Mouse (Mus musculus) midbrain, embryonic 10.5 days (tissue): ENCODE data around the gene Cdk10. TPM values are rescaled to one million over a fixed set of nuclear protein-coding genes. Genes with fewer than 3 reads are reported as not detected.
"Not testable (repeated sequence)": the region's sequence is repeated elsewhere in the genome, so short reads cannot be mapped to it uniquely, and the experiment has no call there.

Experiments
- DNase-seq: peaks from one replicate; pipeline ENCODE4 v3.0.0-alpha.2; 2017; ENCODE audit warnings: low spot score
- H3K27ac ChIP-seq: fragments of 300-500 bp; sonication (generic); replicated peaks from 2 replicates; pipeline ENCODE4 v1.5.1; 2016; ENCODE audit warnings: mild to moderate bottlenecking
- H3K27me3 ChIP-seq: fragments of 300-500 bp; sonication (generic); 2 replicates; pipeline ENCODE4 v1.6.1; 2016; ENCODE audit warnings: low read depth, mild to moderate bottlenecking; ENCODE audit not compliant: poor library complexity, severe bottlenecking
- H3K36me3 ChIP-seq: fragments of 300-500 bp; sonication (generic); 2 replicates; pipeline ENCODE4 v1.6.1; 2016; ENCODE audit warnings: mild to moderate bottlenecking, moderate library complexity
- H3K4me1 ChIP-seq: fragments of 300-500 bp; sonication (generic); 2 replicates; pipeline ENCODE4 v1.6.1; 2016
- H3K4me3 ChIP-seq: fragments of 300-500 bp; sonication (generic); 2 replicates; pipeline ENCODE4 v1.5.1; 2016; ENCODE audit warnings: mild to moderate bottlenecking, moderate library complexity
- H3K9me3 ChIP-seq: fragments of 300-500 bp; sonication (generic); replicated peaks from 2 replicates; pipeline ENCODE4 v1.6.1; 2016; ENCODE audit warnings: mild to moderate bottlenecking
- WGBS: fragments of 180-500 bp; shearing (Covaris S2); methylation state at CpG from one replicate; pipeline ENCODE4 v1.1.7; 2016; 5-methylcytosine and 5-hydroxymethylcytosine counted together
- polyA plus RNA-seq: library from polyadenylated mRNA; unstranded; fragments of >200 nt; fragmentation: Nextera tagmentation; extraction: Ambion mirVana; gene quantifications from 2 replicates; pipeline ENCODE4 v1.2.1, GENCODE M21; 2016

Cdk10 gene
- polyA plus RNA-seq, 1 experiment from 2014 or later = 41.4 TPM

DNA sequence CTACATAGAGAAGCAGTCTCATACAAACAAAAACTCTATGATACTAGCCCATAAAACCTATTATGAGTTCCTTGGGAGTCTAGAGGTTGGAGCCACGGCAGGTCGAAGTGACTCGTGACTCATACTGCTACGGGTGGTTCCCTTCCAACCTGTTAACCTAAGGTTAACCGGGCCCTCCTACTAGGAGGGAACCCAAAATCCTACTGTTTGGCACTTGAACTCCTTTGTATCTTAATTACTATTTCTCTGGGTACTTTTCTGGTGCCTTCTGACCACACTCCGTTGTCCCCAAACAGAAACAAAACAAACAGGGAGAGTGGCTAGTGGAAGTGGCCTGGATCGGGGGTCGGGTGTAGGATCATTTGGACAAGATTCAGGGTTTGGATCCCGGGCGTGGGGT lies 12.8 kb upstream of the Cdk10 start:
- H3K36me3 ChIP-seq = peaks cover 35% of the 10 kb centered on the region
- no peaks in the 10 kb centered on the region for H3K9me3 ChIP-seq
- WGBS = 60% methylated on average over 10 of the region's 10 CpGs
- peak overlapping the region; percentile 99 for H3K4me3 ChIP-seq
- peak overlapping the region; percentile 87 for H3K27ac ChIP-seq
- no peak for DNase-seq
- H3K4me1 ChIP-seq = peaks cover 28% of the 10 kb centered on the region
- no peaks in the 10 kb centered on the region for H3K27me3 ChIP-seq

DNA sequence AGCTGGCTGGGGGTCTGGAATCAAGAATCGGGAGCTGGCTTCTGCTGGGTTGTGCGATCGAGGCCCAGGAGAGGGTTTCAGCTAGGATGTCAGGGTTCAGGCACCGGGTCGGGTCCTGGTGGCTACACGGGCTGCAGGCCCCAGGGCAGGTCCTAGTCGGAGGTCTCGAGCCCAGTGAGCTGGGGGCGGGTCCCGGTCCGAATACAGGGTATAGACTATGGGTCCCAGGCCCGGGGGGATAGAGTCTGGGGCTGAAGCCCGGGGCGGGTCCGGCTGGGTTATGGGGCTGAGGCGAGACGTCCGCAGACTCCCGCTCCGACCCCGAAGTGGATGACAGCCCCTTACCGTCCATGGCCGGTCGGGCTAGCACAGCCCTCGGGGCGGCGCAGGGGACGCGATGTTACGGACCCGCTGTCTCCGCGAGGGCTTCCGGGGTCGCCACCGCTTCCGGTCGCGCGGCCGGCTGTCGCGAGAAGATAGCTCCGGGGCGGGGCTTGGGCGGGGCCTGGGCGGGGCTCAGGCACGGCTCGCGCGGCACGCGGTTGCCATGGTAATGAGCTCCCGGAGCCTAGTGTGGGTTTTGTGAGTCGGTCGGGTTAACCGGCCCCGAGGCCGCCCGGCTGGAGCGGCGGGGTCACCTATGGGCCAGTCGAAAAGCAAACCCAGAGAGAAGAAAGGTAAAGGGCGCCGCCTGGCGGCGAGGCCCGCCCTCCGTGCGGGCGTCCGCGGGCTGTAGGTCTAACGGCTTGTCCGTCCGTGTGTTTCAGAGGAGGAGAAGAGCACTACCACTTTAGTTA lies 12.1 kb upstream of the Cdk10 start, which contains the start of the genes Chmp1a and Spata33:
TSS of gene Chmp1a (minus strand) at position 443 of the 797 bp plus-strand sequence.
TSS of gene Spata33 (plus strand) at position 512 of the 797 bp plus-strand sequence.
- Histone ChIP-seq H3K9me3 (no peaks in the 10 kb centered on the region), H3K36me3 (peaks cover 28% of the 10 kb centered on the region), H3K4me1 (peaks cover 28% of the 10 kb centered on the region), H3K27ac (peak within 1 kb of the TSS; percentile 87), H3K4me3 (peak within 1 kb of the TSS; percentile 99), H3K27me3 (no peaks in the 10 kb centered on the region)
- peak; percentile 99 for DNase-seq
- 1% methylated on average over 76 of the region's 76 CpGs for WGBS

DNA sequence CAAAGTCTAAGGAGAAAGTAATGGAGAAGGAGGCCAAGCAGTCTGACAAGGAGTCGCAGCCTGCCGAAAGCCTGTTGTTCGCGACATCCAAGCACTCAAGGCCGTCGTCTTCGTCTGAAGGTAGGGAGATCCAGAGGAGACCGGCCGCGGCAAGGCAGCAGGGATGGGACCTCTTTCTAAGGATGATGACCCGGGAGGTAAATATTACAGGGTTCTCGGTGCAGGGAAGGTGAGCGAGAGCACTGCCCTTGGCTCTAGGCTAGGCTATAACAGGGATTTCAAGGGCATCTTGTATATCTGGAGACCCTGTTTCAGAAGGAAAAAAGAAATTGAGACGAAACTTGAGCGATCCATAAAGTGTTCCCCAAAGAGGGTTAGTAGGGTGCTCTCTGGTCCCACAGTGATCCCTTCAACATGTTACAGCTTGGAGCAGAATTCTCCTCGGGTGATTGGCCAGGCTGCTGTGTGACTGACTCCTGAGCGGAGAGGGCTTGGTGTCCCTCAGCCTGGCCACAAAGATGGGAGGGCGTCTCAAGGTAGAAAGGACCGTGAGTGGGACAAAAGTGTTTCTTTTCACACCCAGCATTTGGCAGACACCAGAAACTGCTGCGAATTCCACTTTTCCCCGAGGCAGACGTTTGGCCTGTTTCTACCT lies 11.4 kb upstream of the Cdk10 start:
- DNase-seq = no peak
- Histone ChIP-seq H3K27me3 (no peaks in the 10 kb centered on the region), H3K36me3 (peaks cover 21% of the 10 kb centered on the region), H3K4me1 (peaks cover 28% of the 10 kb centered on the region), H3K27ac (peak overlapping the region; percentile 87), H3K9me3 (no peaks in the 10 kb centered on the region), H3K4me3 (peak overlapping the region; percentile 99)
- 25% methylated on average over 22 of the region's 22 CpGs for WGBS

DNA sequence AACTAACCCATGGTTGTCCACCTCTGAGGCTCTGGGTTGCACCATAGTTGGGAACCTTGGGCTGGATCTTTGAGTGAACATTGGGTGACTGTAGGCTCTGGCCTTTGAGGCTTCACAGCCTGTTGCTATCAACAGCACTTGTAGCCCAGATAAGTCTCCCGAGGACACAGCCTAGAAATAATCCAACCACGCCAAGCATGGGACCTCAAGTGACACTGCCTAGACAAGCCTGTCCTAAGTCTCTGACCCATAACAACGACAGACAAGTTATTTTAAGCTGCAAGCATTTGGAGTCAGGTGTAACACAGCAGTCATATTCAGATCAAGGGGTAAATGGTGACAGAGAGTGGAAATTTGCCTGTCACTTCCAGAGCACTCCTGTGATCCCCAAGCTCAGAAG lies 9.2 kb upstream of the Cdk10 start:
- Histone ChIP-seq H3K27me3 (no peaks in the 10 kb centered on the region), H3K9me3 (no peaks in the 10 kb centered on the region), H3K27ac (no peak overlapping the region), H3K4me1 (peaks cover 28% of the 10 kb centered on the region), H3K4me3 (no peak overlapping the region), H3K36me3 (no peaks in the 10 kb centered on the region)
- WGBS = 84% methylated on average over 3 of the region's 3 CpGs
- DNase-seq = no peak

DNA sequence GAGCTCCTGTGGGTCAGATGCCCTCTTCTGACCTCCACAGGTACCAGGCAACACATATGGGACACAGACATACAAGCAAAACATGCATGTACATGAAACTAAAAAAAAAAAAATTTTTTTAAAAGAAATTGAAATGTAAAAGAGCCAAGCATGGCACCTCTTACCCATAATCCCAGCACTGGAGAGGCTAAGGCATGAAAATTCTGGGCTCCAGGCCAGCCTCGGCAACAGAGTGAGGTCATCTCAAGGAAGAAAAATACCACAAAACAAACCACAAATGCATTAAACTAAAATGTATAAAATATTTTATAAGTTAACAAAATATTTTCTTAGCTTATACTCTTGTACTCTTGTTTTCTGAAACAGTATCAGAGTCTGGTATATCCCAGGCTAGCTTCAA lies 3.7 kb upstream of the Cdk10 start:
- Histone ChIP-seq H3K27me3 (no peaks in the 10 kb centered on the region), H3K4me1 (peaks cover 18% of the 10 kb centered on the region), H3K9me3 (no peaks in the 10 kb centered on the region), H3K36me3 (no peaks in the 10 kb centered on the region), H3K4me3 (no peak overlapping the region), H3K27ac (no peak overlapping the region)
- WGBS = 93% methylated on average over 1 of the region's 1 CpGs
- DNase-seq = no peak

DNA sequence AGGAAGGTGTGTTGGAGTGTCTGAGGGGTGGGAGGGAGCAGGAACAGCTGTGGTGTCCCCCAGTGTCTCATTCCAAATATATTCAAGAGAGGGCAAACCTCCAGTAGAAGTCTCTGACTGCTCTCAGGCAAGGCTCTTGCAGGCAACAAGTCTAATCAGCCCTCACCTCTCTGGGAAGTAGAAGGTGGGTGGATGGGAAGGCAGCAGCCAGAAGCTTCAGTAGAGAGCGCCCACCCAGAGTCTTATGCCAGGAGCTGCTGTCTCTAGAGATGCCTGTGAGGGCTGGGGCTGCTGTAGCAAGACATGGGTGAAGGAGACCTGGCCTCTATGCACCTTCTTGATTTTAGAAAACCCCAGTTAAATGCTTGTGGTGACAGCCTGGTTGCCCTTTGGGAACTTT lies 3.8 kb downstream of the Cdk10 start:
- DNase-seq = no peak
- no peak overlapping the region for H3K27ac ChIP-seq

DNA sequence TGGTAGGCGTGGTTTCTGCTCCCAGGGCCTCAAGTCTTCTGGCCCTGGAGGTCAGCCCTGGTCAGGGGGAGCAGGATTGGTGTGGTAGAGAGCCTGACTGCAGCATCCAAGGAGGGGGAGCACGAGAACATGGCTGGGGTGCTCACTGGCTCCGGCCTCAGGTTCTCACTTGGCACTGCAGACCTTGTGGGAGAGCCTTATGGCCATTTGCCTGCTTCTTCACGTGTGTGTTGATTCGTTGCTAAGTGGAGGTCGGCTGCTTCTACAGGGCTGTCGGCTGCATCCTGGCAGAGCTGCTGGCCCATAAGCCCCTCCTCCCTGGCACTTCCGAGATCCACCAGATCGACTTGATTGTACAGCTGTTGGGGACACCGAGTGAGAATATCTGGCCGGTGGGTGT lies 5.7 kb downstream of the Cdk10 start:
- not testable (repeated sequence) for H3K4me3 ChIP-seq, H3K27ac ChIP-seq, DNase-seq, H3K9me3 ChIP-seq
- WGBS = 90% methylated on average over 11 of the region's 11 CpGs
- H3K4me1 ChIP-seq = peaks cover 26% of the 10 kb centered on the region
- peaks cover 32% of the 10 kb centered on the region for H3K27me3 ChIP-seq
- H3K36me3 ChIP-seq = peaks cover 43% of the 10 kb centered on the region

More for the DNA sequence above, 3.8 kb downstream of the Cdk10 start:
- no peaks in the 10 kb centered on the region for H3K9me3 ChIP-seq
- H3K4me1 ChIP-seq = peaks cover 25% of the 10 kb centered on the region
- no peak overlapping the region for H3K4me3 ChIP-seq
- peaks cover 13% of the 10 kb centered on the region for H3K27me3 ChIP-seq
- H3K36me3 ChIP-seq = peaks cover 43% of the 10 kb centered on the region
- 80% methylated on average over 1 of the region's 1 CpGs for WGBS

DNA sequence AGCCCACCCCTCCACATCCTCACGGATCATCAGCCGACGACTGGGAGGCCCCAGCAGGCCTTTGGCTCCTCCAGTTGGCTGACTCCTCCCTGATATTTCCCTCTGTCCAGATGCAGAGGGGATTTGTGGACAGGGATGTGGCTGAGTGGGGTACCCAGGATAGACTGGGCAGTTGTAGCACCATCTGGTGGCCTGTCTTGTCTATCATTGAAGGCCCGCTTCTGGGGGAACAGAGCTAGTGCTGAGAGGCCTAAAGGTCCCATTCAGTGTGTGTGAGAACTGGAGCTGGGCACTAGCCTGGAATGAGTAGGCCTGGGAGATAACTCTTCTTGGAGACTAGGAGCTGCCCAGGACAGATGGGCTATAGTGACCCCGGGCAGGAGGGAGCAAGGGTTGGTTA lies 7.1 kb downstream of the Cdk10 start:
- WGBS = 63% methylated on average over 5 of the region's 5 CpGs
- Histone ChIP-seq H3K36me3 (peaks cover 41% of the 10 kb centered on the region), H3K27ac (no peak overlapping the region), H3K4me3 (no peak overlapping the region), H3K4me1 (peaks cover 33% of the 10 kb centered on the region), H3K27me3 (peaks cover 46% of the 10 kb centered on the region), H3K9me3 (no peaks in the 10 kb centered on the region)
- no peak for DNase-seq

DNA sequence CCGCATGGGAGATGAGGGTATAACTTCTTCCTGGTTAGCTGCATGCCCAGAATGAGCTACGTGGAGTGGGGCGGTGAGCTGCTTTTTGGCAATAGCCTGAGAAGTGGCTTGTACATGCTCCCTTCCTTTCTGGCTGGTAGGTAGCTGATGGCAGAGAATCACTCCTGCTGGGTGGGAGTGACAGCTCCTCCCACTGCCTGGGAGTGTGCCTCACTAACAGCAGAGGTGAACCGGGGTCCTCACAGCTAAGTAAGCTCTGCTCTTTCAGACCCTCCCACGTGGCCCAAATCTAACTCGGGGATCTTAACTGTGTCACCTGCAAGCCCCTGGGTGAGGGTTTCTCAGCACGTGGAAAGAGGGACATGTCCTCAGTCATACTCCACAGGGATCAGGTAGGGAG lies 7.9 kb downstream of the Cdk10 start:
- Histone ChIP-seq H3K4me3 (no peak overlapping the region), H3K4me1 (peaks cover 38% of the 10 kb centered on the region), H3K36me3 (peaks cover 33% of the 10 kb centered on the region), H3K27ac (no peak overlapping the region), H3K27me3 (peaks cover 49% of the 10 kb centered on the region), H3K9me3 (no peaks in the 10 kb centered on the region)
- WGBS = 43% methylated on average over 7 of the region's 7 CpGs
- DNase-seq = no peak

DNA sequence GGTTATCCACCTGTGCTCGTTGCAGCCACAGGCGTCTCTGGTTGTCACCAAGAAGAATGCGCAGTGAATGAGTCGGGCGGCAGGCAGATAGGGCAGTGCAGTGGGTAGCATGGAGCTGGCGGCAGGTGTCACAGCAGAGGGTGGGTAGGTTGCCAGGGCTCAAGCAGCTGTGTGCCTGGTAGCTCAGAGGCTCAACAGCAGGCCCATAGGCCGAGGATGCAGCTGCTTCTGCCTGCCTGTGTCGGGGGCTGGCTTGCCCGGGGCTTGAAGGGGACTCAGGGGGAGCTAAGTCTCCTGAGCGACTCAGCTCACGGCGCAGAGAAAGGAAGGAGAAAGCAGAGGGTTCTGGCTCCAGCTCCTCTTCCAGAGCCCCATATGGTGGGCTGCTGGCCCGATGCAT lies 8.7 kb downstream of the Cdk10 start:
- DNase-seq = no peak
- H3K4me1 ChIP-seq = peaks cover 38% of the 10 kb centered on the region
- H3K27me3 ChIP-seq = peaks cover 49% of the 10 kb centered on the region
- H3K36me3 ChIP-seq = peaks cover 26% of the 10 kb centered on the region
- no peak overlapping the region for H3K27ac ChIP-seq
- WGBS = 61% methylated on average over 13 of the region's 13 CpGs
- no peaks in the 10 kb centered on the region for H3K9me3 ChIP-seq
- no peak overlapping the region for H3K4me3 ChIP-seq

DNA sequence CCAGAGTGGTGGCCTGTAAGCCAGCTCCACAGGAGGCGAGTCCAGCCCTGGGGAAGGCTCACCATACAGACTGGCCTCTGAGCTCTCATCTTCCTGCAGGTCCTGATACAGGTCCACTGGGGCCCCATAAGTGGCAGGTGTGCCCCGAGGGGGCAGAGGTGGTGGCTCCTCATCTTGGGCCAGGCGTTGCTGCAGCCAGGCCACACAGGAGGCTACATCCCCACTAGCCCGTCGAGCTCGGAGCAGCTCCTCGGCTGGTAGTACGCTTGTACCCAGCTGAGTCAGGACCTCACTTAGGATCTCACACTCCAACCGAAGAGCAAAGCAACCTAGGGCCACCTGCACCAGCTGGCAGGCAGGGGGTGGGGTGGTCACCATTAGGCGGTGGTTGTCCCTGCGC lies 9.1 kb downstream of the Cdk10 start:
- Histone ChIP-seq H3K9me3 (no peaks in the 10 kb centered on the region), H3K27me3 (peaks cover 49% of the 10 kb centered on the region), H3K4me1 (peaks cover 38% of the 10 kb centered on the region), H3K4me3 (no peak overlapping the region), H3K36me3 (peaks cover 21% of the 10 kb centered on the region), H3K27ac (no peak overlapping the region)
- WGBS = 84% methylated on average over 11 of the region's 11 CpGs
- DNase-seq = no peak

DNA sequence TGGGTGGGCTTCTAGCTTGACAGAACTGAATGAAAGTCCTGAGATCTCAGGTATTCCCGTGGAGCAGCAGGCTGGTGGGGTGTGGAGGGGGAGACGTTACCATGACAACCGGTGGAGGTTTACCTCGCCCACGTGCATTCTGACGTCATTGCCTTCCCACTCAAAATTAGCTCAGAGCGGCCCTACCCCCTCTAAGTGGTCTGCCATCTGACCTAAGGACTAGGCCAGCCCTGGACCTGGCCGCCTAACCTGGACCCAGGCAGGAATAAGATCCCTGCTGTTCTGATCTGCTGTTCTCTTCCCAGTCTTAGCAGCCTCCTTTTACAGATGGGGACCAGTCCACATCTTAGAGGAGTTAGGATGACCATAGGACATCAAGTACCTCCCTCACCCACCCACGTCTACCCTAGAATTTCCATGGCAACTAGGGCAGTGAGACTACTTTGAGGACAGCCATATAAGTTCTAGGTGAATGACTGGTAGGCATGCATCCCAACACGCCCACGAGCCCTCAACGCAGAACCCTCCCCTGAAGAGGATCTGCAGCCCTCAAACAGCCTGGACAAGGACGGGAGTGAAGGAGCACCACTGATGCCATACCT lies 10.4 kb downstream of the Cdk10 start:
- 38% methylated on average over 13 of the region's 13 CpGs for WGBS
- H3K36me3 ChIP-seq = peaks cover 9% of the 10 kb centered on the region

More for the DNA sequence above, 10.4 kb downstream of the Cdk10 start:
- Histone ChIP-seq H3K9me3 (no peaks in the 10 kb centered on the region), H3K27me3 (peaks cover 49% of the 10 kb centered on the region), H3K4me3 (peak overlapping the region; percentile 60), H3K27ac (peak overlapping the region; percentile 14), H3K4me1 (peaks cover 38% of the 10 kb centered on the region)
- no peak for DNase-seq
